Mouse (Mus musculus) ovary, postnatal 14 days (tissue): Measurements from ENCODE around the gene Olfr1105.

Experiments used
- DNase-seq: peaks from one replicate; pipeline ENCODE4 v3.0.0; 2022; ENCODE audit warnings: low spot score

Olfr1105 gene

GRCm38 (mm10) chr2:87036431-87036830 is at the start of gene Olfr1105:
Gene Olfr1105, minus strand, starts transcription at chr2:87036531.
- no peak for DNase-seq

DNA sequence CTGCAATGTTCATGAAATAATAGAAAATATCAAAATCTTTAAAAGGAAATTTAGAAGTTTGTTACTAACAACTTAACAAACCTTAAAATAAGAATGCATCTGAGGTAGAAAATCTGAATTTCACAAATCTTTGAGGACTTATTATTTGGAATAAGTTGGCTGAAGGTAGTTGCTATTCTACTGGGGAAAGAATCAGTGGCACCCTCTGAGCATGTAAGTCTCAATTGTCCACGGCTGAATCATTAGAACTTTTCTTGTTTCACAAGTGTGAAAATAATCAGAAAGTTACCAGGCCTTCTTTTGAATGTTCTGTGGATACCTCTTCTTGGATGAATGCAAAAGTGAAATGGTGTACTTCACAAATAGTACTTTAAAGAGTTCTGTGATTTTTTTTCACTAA is 39.4 kb upstream of the Olfr1105 start, which contains the start of gene Olfr1107:
TSS of gene Olfr1107 (minus strand) at position 101 of the 400 bp plus-strand sequence.
- no peak for DNase-seq

GRCm38 (mm10) chr2:87052173-87052572 is 15.8 kb upstream of the Olfr1105 start, which contains the start of gene Olfr1106:
Gene Olfr1106, minus strand, starts transcription at chr2:87052273.
- DNase-seq = no peak

GRCm38 (mm10) chr2:87026980-87027379 is 9.4 kb downstream of the Olfr1105 start, which contains the start of gene Olfr1104:
Gene Olfr1104, minus strand, starts transcription at chr2:87027080.
- no peak for DNase-seq

DNA sequence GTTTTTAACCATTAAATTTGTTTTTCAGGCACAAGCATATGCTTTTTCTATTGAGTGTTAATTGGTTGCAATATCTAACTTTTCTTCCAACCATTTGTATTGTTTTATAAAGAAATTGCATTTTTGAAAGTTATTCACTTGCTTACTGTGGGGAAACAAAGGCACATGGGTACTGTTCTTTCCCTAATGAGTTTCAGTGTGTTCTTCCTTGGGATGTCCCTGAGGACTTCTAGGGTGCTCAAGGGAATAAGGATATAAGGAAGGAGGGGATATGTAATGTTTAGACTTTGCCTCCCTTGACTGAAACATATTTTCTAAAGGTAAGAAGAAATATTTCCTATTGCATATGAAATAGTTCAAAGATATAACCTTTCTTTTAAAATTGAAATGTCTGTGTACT is 38.2 kb downstream of the Olfr1105 start, which contains the start of gene Olfr1102:
TSS of gene Olfr1102 (plus strand) at position 301 of the 400 bp plus-strand sequence.
- DNase-seq = no peak

DNA sequence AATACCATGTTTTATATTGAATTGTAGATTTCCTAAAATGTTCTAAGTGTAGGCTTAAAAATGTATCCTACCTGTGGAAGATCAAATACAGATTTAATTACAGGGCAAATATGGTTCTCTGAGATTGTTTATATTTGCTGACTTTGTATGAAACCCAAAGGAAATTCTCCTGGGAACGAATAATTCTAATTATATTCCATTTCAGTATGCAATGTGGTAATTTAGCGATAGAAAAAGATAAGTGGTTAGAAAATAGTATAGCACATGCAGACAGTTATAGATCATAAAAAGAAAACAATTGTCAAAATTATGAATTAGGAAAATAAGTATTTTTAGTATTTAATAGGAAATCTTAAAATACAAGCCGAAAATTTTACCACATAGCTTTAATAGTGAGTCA is 45.2 kb downstream of the Olfr1105 start, which contains the start of gene Olfr1101:
TSS of gene Olfr1101 (minus strand) at position 101 of the 400 bp plus-strand sequence.
- DNase-seq = no peak
